Mouse (Mus musculus): ENCODE measurements around the gene Ror1.

Gene Ror1

DNA sequence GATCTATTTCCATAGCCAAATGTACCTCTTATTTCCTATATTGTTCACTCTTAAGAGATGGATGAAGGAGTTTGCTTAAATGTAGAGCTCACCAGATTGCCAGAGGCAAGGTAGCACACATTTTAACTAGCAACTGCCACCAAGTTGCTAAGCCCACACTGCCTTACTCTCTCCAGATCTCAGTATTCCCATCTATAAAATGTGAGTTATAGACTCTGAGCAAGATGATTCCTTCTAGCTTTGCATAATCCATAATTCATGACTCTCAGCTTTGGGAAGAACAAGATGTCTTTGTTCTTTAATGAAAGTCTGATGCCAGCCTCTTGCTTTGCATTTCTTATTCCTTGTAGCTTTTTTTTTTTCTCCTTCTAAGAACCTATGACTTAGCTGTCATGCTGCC, 64.6 kb downstream of the Ror1 start:
- no peak for DNase-seq (ENCODE audit: low read depth)

DNA sequence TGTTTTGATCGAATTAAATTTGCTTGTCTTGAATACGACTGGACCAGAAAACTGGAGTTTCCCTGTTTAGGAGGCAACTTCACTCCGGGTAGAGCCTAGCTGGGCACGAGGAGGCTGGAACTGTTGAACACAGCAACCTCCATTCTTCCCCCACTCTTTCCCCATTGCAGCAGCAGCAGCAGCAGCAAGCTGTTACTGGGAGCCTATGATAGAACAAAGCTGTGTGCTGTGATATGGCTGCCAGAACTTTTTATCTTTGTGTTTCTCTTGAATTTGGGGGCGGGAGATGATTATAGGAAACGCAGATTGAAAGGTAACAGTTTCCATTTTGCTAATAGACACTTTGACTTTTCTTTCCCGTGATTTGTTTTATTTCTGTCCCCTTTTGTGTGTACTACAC, 70.2 kb downstream of the Ror1 start:
- no peak for DNase-seq (ENCODE audit: low read depth)

DNA sequence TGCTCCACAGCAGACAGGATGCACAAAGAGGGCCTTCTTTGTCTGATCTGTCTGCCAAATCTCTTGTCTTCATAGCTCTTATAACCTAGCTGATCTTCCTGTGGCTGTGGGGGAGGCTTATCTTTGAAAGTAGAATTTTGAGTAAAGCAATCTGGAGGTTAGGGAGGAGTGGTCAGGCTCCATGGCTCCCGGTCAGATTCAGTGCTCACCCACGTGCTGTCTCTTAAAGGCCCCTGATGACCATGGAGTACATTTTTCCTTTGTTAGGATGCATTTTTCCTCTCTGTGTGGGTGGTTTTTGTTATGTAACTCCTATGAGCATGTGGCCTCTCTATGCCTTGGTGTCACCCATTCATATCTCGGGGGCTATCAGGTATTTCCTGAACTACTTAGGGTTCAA, 71.3 kb downstream of the Ror1 start:
- no peak for DNase-seq (ENCODE audit: low read depth)

DNA sequence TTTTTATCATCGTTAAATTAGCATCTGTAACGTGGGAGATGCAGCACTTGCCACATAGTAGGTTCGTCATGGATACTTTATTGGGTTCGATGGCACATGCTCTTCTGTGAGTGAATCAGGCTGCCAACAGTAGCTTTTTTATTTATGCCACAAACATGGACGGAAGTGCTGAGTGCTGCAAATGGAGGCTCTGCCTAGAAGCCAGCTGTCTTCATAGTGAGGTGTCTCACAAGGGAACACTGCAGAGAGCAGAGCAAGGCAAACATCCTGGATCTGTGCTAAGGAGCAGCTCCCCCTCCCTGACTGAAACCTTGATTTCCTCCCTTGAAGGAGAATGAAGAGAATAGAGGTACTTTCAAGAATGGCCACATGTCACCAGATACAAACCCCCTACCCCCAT, 74.1 kb downstream of the Ror1 start:
- no peak for DNase-seq (ENCODE audit: low read depth)

DNA sequence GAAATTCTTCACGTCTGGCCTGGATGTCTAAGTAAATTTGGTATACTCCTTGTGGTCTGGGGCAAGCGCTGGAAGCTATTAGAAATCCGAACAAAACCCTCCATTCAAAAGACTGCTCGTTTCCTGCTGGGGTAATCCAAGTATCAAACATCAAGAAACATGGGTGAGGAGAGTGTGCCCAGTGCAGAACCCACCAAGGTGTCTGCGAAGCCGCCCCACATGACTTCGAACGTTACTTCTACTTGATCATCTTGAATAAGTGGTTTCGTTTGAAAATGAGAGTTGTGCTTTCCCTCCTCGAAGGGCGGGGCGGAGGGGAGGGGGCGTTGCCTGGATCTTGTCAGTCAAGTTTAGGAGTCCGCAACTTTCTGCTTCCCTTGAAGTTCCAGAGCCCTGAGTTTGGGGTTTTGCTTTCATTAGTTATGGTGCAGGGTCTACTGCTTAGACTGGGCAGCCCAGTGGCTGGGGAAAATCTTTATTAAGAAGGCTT, 74.6 kb downstream of the Ror1 start:
- no peak for DNase-seq (ENCODE audit: low read depth)

DNA sequence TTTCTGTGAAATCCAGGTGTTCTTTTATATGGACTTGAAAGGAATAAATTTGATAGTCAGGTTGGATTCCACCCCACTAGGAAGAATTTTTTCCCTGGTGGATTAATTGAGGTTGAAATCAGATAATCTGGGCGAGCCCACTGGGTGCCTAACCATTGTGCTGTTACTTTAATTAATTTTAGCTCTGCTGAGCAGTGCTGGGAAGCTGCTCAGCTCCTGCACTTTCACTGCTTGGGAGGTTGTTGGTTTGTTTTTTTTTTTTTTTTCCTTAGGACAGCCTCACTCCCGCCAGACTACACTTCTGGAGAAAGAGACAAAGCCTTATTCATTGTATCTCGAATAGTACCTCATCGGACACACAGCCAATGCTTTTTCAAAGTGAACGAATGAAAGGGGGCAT, 75.2 kb downstream of the Ror1 start:
- DNase-seq (ENCODE audit: low read depth) = no peak

DNA sequence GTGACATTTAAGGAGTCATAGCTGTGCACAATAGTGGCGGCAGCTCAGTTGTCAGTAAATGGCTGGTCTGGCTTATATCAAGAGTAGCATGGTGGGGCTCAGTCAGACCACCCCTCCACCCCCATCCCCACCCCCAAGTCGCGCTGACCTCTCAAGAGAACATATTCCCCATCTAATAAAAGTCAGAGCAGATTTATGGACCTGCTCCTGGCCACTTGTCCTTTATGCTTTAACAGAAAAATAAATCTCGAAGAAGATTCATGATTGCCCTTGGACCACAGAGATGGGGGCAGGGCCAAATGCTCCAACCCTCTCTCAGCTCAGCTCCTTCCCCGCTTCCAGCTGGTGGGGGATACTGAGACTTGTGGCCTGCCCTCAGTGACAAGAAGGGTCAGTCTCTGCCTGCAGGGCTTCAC, 75.9 kb downstream of the Ror1 start:
- no peak for DNase-seq (ENCODE audit: low read depth)

DNA sequence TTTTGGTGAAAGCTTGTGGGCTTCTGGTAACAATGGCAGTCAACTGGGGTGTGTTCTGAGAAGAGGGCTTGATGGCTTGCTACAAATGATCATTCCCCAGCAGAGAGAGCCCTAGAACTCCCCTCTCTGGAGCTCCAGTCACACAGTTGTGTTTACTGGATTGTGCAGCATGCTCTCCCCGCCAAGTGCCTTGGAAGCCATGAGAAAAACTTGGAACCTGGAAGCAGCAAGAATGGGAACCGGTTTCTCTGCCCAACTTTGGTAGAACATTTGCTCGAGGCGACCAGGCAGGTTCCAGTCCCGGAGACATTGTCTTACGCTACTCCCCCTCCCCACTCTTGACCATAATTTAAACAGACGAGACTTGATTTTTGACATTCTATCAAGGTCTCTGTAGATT, 80.0 kb downstream of the Ror1 start:
- DNase-seq (ENCODE audit: low read depth) = no peak

DNA sequence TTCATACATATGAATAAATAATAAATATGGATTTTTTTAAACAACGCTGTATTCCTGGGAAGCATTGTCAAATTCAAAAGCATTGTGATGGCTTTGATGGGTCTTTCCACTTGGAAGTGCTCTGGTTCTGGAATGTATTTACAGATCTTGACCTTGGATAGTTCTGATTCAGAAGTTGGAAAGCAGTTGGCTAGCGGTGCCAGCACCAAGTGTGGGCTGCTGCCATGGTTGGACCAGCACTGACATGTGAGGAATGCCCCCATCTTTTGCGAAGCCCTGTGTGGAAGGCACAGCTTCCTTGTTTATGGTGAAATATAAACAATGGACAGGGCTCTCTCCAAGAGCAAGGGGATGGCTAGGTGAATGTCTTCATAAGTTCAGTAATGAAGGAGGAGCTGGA, 82.7 kb downstream of the Ror1 start:
- no peak for DNase-seq (ENCODE audit: low read depth)

DNA sequence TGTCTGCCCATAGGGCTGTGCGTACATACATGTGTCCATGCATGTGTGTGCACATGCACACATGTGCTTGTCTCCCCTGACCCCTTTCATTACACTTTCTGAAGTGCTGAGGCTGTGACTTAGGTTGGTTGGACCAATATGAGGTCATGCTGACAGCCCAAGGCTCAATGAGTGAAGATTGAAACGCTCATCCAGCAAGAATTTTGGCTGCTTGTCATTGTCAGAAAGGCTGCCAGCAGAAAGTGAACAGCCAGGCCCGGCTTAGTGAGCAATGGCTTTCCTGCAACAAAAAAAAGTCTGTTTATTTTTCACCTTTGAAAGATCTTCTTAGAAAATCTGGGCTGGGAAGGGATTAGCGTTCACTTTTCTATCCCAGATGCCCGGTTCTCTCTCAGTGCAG, 86.1 kb downstream of the Ror1 start:
- no peak for DNase-seq (ENCODE audit: low read depth)

DNA sequence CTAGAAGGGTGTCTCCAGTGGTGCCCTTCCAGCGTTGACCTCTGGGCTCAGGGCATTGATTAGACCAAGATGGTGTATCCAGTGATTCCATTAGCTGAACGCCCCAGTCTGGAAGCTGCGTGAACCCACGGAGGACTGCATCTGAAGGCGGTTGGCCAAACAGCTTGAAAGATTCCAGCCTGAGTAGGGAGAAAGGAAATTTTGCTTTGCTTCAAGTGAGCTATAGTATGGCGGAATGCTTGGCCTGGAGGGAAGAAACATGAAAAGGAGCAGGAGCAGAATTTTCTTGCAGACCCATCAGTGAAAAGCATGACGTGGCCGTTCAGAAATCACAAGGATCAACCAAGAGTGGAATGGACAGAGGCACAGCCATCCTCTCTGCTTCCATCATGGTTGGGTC, 91.2 kb downstream of the Ror1 start:
- no peak for DNase-seq (ENCODE audit: low read depth)

DNA sequence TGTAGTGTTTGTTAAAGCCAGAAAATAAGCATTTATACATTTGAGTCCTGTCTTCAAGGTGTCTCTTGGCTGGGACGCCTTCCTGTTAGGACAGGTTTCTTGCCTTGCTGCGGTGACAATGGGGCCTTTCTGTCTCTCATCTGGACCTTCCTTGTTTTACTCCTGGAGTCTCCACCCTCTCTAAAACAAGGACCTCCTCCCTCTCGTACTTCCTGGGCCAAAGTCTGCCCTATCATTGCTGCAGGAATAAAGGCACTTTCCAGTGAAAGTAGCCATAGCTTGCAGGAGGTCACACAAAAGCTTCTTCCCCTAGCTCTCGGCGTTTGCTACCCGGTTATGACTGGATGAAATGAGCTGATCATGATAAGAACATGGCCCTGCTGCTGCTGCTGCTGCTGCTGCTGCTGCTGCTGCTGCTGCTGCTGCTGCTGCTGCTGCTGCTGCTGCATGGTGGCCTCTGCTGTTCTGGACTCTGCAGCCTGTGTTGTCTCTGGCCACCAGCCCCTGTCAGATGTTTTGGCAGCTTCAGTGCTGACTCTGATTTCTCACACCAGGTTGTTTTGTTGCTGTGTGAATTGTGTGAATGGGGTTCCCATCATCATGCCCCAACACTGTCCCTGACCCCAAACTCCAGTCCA, 92.1 kb downstream of the Ror1 start:
- no peak for DNase-seq (ENCODE audit: low read depth)

DNA sequence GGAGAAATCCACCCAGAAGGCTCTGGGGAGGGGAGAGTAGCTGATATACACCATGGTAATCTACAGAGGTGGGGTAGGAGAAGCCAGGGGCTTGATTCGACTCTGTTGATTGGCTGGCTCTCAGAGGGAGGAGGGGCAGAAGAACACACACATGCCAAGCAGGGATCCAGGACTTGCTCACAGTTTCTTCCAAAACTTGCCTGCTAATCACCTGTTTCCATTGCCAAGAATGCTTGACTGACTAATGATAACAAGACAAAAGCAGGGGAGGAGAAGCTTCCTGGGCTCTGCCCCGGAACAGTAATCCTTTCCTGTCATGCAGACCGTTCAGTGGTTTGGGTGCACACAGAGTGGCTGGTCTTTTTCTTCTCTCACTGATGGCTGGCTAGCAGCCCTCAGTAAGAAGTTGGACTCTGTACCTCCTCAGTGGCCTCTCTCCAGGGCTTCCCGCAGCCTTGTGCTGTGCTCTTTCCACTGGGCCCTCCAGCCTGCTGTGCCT, 92.7 kb downstream of the Ror1 start:
- DNase-seq (ENCODE audit: low read depth) = no peak

DNA sequence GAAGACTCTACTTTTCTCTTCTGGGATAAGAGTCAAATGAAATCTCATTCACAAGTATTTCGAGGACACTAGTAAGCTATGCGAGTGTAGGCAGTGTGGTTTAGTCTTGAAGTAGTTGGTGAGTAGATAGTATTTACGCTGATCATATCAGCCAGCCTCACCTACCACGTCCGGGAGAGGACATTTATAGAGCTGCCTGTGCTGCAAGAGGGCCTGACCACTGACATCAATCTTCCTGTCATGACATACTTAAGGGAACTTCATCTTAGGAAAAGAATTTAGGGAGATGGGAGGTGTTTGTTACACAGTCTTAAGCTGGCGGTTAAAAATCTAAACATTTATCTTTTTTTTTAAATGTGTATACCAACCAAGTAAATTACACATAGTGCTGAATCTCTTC, 95.9 kb downstream of the Ror1 start:
- no peak for DNase-seq (ENCODE audit: low read depth)

DNA sequence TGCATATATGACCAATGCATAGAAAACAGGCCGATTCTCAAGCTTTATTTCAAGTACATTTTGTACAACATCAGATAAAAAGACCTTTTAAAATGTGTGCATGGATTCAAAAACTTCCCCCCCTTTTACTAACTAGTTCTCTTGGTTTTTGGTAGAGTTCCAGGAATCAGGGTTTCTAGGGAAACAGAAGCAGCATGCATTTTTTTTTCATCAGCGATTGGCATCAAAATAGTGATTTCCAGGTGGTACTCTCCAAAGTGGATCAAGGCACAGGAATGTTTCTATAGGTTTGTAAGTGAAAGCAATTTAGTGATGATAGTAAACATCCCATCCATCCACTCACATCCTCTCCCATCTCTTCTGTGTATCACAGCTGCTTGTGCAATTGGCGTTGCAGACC, 98.5 kb downstream of the Ror1 start:
- DNase-seq (ENCODE audit: low read depth) = no peak

DNA sequence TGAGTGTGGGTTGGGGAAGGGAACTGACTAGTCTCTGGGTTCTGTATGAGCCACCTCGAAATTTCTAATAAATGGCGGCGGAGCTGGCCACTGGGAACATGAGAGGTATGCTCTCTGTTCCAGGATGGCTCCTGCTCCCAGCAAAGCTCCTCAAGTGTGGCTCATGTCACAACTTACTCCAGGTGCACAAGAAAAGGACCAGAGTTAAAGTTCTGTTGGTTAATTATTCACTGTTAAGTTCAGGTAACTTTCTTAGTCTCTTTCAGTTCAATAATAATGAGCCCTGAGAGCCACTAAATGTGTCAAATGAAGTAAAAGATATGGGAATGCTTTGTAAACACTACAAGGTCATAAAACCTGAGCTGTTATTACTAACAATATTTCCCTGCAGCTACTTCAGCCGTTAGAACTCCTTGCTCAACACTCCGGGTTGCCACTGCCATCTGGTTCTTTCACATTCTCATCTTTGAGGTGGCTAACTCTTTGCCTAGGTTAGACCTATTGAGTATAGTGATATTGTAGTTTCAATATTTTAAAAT, 100.7 kb downstream of the Ror1 start:
- DNase-seq (ENCODE audit: low read depth) = no peak

DNA sequence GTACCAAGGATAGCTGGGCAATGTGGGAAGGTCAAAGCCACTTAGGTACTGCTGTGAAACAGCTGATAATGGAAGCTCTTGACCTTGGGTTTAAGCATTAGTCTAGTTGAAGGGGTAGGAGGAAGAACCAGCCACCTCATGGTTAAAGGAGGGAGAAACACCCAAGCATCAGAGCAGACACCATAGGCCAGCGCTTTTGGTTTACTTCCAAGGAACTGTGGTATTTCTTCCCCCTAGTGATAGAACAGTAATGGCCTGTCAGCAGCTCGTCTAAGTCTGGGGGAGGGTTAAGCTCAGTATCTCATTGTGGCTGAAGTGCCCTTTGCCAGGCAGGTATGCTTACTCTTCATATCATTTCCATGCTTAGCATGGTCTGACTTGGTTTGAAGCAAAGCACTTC, 102.7 kb downstream of the Ror1 start:
- no peak for DNase-seq (ENCODE audit: low read depth)

DNA sequence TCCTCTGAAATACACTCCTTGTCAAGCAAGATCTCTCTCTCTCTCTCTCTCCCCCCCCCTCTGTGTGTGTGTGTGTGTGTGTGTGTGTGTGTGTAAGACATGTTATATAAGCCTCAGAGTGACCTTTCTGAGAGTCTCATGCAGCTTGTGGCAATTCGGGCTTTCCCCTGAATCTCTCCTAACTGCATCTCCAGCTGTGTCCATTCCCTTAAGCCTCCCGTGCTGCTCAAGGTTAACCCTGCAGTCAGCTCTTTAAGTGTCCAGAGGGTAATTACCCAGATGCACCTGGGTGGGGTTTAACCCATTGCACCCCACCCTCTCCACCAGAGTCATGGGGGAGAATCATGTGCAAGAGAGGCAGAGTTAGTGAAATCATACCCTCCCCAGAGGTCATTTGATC, 105.7 kb downstream of the Ror1 start:
- no peak for DNase-seq (ENCODE audit: low read depth)

DNA sequence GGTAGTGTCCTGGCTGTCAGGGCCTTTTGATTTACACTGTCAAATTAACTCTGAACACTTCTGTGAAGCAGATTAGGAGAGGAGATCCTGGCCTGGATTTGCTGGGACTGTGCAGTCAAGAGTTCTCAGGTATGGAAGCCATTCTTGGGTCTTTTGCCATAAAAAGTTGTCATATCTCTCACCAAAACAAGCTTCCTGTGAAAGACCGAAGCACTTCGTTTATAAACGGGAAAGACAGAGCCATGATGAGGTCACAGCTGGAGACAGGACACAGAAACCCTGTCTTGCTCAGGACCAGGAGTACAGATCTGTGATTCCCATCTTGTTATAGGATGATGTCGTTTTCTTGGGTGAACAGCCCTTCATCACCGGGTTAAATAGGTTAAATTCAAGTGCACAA, 107.5 kb downstream of the Ror1 start:
- no peak for DNase-seq (ENCODE audit: low read depth)

DNA sequence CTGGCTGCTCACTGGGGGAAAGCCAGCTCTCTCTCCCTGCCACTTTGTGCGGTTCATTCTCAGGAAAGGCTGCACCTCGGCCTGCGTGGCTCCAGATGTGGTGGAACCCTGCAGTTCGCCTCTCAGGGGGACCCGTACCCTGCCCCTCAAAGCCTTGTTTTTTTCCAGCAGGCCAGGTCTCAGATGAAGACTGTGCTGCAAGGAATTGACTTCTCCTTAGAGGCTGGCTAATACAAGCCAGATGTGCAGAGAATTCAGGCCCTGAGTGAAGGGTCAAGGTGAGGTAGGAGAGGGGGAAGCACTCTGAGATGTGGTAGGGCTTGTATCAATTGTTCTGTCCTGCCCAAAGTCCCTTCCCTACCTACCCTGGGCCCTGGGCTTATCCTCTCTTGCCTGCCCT, 108.1 kb downstream of the Ror1 start:
- no peak for DNase-seq (ENCODE audit: low read depth)

DNA sequence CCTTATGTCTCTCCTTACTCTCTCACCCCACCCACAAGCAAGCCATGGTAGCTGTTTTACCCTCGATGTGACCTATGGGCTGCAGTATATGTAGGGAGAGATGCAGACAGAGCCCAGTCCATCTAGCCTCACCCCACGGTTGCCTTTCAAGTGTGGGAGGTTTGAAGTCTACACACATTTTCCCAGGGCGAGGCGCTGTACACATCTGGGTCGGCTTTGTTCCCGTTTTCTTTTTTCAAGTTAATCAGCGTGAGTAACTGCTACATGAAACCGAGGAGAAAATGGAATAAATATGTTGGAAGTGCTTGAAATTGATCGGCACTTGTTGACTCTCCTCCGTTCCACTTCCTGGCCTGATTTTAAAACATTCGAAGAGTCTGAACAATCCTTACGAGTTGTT, 108.8 kb downstream of the Ror1 start:
- DNase-seq (ENCODE audit: low read depth) = no peak

DNA sequence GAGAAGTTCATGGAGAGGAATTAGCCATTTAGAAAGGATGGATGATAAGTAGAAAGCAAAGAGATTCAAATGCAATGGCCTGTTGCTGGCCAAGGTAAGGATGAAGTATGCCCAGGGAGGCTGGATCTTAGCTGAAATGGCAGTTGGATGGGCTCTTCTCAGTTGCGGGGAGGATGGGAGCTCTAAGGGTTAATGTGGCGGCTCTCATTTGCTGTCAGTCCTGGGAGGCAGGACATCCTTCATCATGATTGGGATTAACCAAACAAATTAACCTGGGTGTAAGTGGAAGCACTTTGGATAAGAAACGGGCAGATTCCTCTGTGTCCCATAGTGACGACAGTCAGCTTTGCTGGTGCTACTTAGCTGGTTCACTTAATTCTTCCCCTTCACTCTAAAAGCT, 112.5 kb downstream of the Ror1 start:
- DNase-seq (ENCODE audit: low read depth) = no peak

DNA sequence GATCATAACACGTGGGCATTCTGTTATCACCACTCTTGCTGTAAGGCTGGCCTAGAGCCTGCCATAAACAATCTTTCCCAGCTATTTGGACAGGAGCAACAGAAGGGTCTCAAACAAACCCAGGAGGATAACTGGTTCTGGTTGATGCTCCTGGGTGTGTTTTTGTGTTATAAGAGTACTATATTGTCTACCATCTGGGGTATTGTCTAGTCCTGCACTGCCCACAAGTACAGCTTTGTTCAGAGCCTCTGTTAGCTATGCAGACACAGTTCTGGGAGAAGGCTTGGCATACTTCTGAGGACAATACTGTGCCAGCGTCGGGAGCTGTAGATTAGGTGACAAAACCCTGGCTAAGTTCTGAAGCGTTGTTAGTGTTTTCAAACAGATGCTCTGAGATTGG, 113.5 kb downstream of the Ror1 start:
- no peak for DNase-seq (ENCODE audit: low read depth)

DNA sequence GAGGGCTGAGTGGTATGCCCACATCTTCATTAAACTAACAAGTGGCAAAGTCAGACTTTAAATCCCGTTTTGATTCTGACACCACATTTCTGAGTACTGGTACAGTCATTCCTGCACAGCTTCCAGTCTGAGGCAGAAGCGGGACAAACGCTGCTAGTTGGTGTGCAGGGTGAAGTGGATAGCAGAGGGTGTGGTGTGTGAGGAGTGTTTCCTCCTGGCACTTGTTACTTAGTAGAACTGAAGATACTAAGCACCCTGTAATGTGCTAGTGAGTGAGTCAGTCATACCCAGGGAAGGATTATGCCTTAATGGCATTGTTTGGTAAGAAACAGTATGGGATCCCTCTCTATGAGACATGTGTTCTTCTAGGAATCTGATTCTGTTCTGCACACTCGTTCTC, 115.7 kb downstream of the Ror1 start:
- no peak for DNase-seq (ENCODE audit: low read depth)
